Mouse (Mus musculus) CD4-positive, CD25-positive, alpha-beta regulatory T cell, adult 2 months (primary cell): ENCODE results near the gene Thop1.
"Not testable (repeated sequence)": the region's sequence is repeated elsewhere in the genome, so short reads cannot be mapped to it uniquely, and the experiment has no call there.

Experiments
- DNase-seq: peaks from one replicate; pipeline ENCODE4 v3.0.0-alpha.2; 2012; ENCODE audit warnings: low read depth, low spot score

Thop1 gene

GRCm38 (mm10) chr10:81057406-81058130 is 12.3 kb upstream of the Thop1 start:
- no peak for DNase-seq

GRCm38 (mm10) chr10:81058896-81059295 is 10.9 kb upstream of the Thop1 start:
- DNase-seq = no peak

GRCm38 (mm10) chr10:81059603-81060543 is 10.0 kb upstream of the Thop1 start, which contains the start of gene Sgta:
TSS of gene Sgta (minus strand) at chr10:81060181.
- peak; percentile 97 for DNase-seq

- DNase-seq = no peak
Measured at GRCm38 (mm10) chr10:81062710-81063109, 7.1 kb upstream of the Thop1 start.

- not testable (repeated sequence) for DNase-seq
Measured at GRCm38 (mm10) chr10:81064519-81064918, 5.3 kb upstream of the Thop1 start.

GRCm38 (mm10) chr10:81068706-81069105 is 1.1 kb upstream of the Thop1 start:
- no peak for DNase-seq

- no peak for DNase-seq
Measured at GRCm38 (mm10) chr10:81072290-81072689, 2.5 kb downstream of the Thop1 start.

GRCm38 (mm10) chr10:81073464-81073863 is 3.6 kb downstream of the Thop1 start:
- DNase-seq = peak; percentile 44

GRCm38 (mm10) chr10:81075734-81076133 is 5.9 kb downstream of the Thop1 start:
- DNase-seq = no peak

GRCm38 (mm10) chr10:81076356-81076755 is 6.5 kb downstream of the Thop1 start:
- DNase-seq = no peak

- DNase-seq = no peak
Measured at GRCm38 (mm10) chr10:81077916-81078315, 8.1 kb downstream of the Thop1 start.

GRCm38 (mm10) chr10:81080008-81080655 is 10.3 kb downstream of the Thop1 start:
- DNase-seq = no peak

GRCm38 (mm10) chr10:81082168-81082960 is 12.5 kb downstream of the Thop1 start:
- DNase-seq = peak; percentile 84

- DNase-seq = peak; percentile 73
Measured at GRCm38 (mm10) chr10:81087021-81087420, 17.2 kb downstream of the Thop1 start.

GRCm38 (mm10) chr10:81089216-81089615 is 19.4 kb downstream of the Thop1 start:
- DNase-seq = no peak

- no peak for DNase-seq
Measured at GRCm38 (mm10) chr10:81090621-81091020, 20.8 kb downstream of the Thop1 start.

- DNase-seq = no peak
Measured at GRCm38 (mm10) chr10:81092465-81093250, 22.8 kb downstream of the Thop1 start.

- DNase-seq = no peak
Measured at GRCm38 (mm10) chr10:81094931-81095678, 25.3 kb downstream of the Thop1 start.

- DNase-seq = peak; percentile 99
Measured at GRCm38 (mm10) chr10:81105565-81106112, 35.8 kb downstream of the Thop1 start, which contains the start of gene Map2k2. TSS of gene Map2k2 (plus strand) at chr10:81105915.
